Mouse (Mus musculus): ENCODE data around the gene 4930564D02Rik. TPM values are rescaled to one million over a fixed set of nuclear protein-coding genes. Genes with fewer than 3 reads are reported as not detected.

4930564D02Rik gene
- polyA plus RNA-seq, 1 experiment from 2014 or later, result not detected

- H3K36me3 ChIP-seq (ENCODE audit: control insufficient read depth, insufficient read depth, low read length), result peaks cover 70% of the 10 kb centered on the region
- no peak for ATAC-seq (ENCODE audit: insufficient number of reproducible peaks, insufficient read depth, low FRiP score, low read depth)
These were observed 29.3 kb upstream of the 4930564D02Rik start for GRCm38 (mm10) chr3:105037240-105037770.

GRCm38 (mm10) chr3:105040002-105040401 is 26.6 kb upstream of the 4930564D02Rik start:
- no peak overlapping the region for H3K9ac ChIP-seq (ENCODE audit: low read length)
- H3K4me1 ChIP-seq (ENCODE audit: control insufficient read depth in 2 of 2, insufficient read depth in 2 of 2, low read length in 2 of 2), result peaks cover 26 to 51% of the 10 kb centered on the region in 2 experiments
- H3K36me3 ChIP-seq (ENCODE audit: control insufficient read depth, insufficient read depth, low read length), result peaks cover 43% of the 10 kb centered on the region
- no peak overlapping the region for H3K4me2 ChIP-seq (ENCODE audit: low read length)
- WGBS, result 28% methylated on average over 8 of the region's 8 CpGs
- ATAC-seq (ENCODE audit: insufficient number of reproducible peaks, insufficient read depth, low FRiP score, low read depth), result no peak
- H3K27me3 ChIP-seq (ENCODE audit: control insufficient read depth, insufficient read depth, low read length), result no peaks in the 10 kb centered on the region
- no peak overlapping the region for H3K4me3 ChIP-seq (ENCODE audit: control insufficient read depth in 1 of 2, insufficient read depth in 1 of 2, low read depth in 1 of 2, low read length in 2 of 2)
- peak overlapping the region in 1 of 2 experiments; percentile 17; a peak in 2 of 4 replicates for H3K27ac ChIP-seq (replicated peaks in 1 of 2; ENCODE audit: control insufficient read depth in 1 of 2, insufficient read depth in 1 of 2, low read depth in 2 of 2, low read length in 2 of 2)
- H3K9me3 ChIP-seq (ENCODE audit: control insufficient read depth, low read length), result no peaks in the 10 kb centered on the region

More at GRCm38 (mm10) chr3:105037240-105037770, 29.3 kb upstream of the 4930564D02Rik start:
- WGBS, result 81% methylated on average over 6 of the region's 6 CpGs
- Histone ChIP-seq H3K27ac (replicated peaks in 1 of 2; ENCODE audit: control insufficient read depth in 1 of 2, insufficient read depth in 1 of 2, low read depth in 2 of 2, low read length in 2 of 2) (no peak overlapping the region), H3K9ac (ENCODE audit: low read length) (no peak overlapping the region), H3K27me3 (ENCODE audit: control insufficient read depth, insufficient read depth, low read length) (no peaks in the 10 kb centered on the region), H3K4me1 (ENCODE audit: control insufficient read depth in 2 of 2, insufficient read depth in 2 of 2, low read length in 2 of 2) (peaks cover 13 to 30% of the 10 kb centered on the region in 2 experiments), H3K9me3 (ENCODE audit: control insufficient read depth, low read length) (no peaks in the 10 kb centered on the region), H3K4me2 (ENCODE audit: low read length) (no peak overlapping the region), H3K4me3 (ENCODE audit: control insufficient read depth in 1 of 2, insufficient read depth in 1 of 2, low read depth in 1 of 2, low read length in 2 of 2) (no peak overlapping the region)

- H3K9me3 ChIP-seq (ENCODE audit: control insufficient read depth, low read length), result no peaks in the 10 kb centered on the region
- H3K4me2 ChIP-seq (ENCODE audit: low read length), result no peak overlapping the region
- no peak overlapping the region for H3K4me3 ChIP-seq (ENCODE audit: control insufficient read depth in 1 of 2, insufficient read depth in 1 of 2, low read depth in 1 of 2, low read length in 2 of 2)
- H3K9ac ChIP-seq (ENCODE audit: low read length), result no peak overlapping the region
- no peak for ATAC-seq (ENCODE audit: insufficient number of reproducible peaks, insufficient read depth, low FRiP score, low read depth)
- 81% methylated on average over 9 of the region's 9 CpGs for WGBS
- peaks cover 33 to 61% of the 10 kb centered on the region in 2 experiments for H3K4me1 ChIP-seq (ENCODE audit: control insufficient read depth in 2 of 2, insufficient read depth in 2 of 2, low read length in 2 of 2)
- H3K27ac ChIP-seq (replicated peaks in 1 of 2; ENCODE audit: control insufficient read depth in 1 of 2, insufficient read depth in 1 of 2, low read depth in 2 of 2, low read length in 2 of 2), result no peak overlapping the region
- H3K36me3 ChIP-seq (ENCODE audit: control insufficient read depth, insufficient read depth, low read length), result peaks cover 32% of the 10 kb centered on the region
- H3K27me3 ChIP-seq (ENCODE audit: control insufficient read depth, insufficient read depth, low read length), result no peaks in the 10 kb centered on the region
These were observed 25.5 kb upstream of the 4930564D02Rik start for GRCm38 (mm10) chr3:105040983-105041625.

GRCm38 (mm10) chr3:105043746-105044145 is 22.9 kb upstream of the 4930564D02Rik start:
- Histone ChIP-seq H3K27me3 (ENCODE audit: control insufficient read depth, insufficient read depth, low read length) (no peaks in the 10 kb centered on the region), H3K4me1 (ENCODE audit: control insufficient read depth in 2 of 2, insufficient read depth in 2 of 2, low read length in 2 of 2) (peaks cover 42 to 82% of the 10 kb centered on the region in 2 experiments), H3K27ac (replicated peaks in 1 of 2; ENCODE audit: control insufficient read depth in 1 of 2, insufficient read depth in 1 of 2, low read depth in 2 of 2, low read length in 2 of 2) (no peak overlapping the region), H3K36me3 (ENCODE audit: control insufficient read depth, insufficient read depth, low read length) (peaks cover 6% of the 10 kb centered on the region), H3K9me3 (ENCODE audit: control insufficient read depth, low read length) (no peaks in the 10 kb centered on the region), H3K4me3 (ENCODE audit: control insufficient read depth in 1 of 2, insufficient read depth in 1 of 2, low read depth in 1 of 2, low read length in 2 of 2) (no peak overlapping the region), H3K4me2 (ENCODE audit: low read length) (no peak overlapping the region), H3K9ac (ENCODE audit: low read length) (no peak overlapping the region)
- WGBS, result 84% methylated on average over 5 of the region's 5 CpGs
- ATAC-seq (ENCODE audit: insufficient number of reproducible peaks, insufficient read depth, low FRiP score, low read depth), result no peak

- ATAC-seq (ENCODE audit: insufficient number of reproducible peaks, insufficient read depth, low FRiP score, low read depth), result peak; percentile 23; the same call in 1 of the 2 replicates
- Histone ChIP-seq H3K9ac (ENCODE audit: low read length) (peak overlapping the region; percentile 65), H3K36me3 (ENCODE audit: control insufficient read depth, insufficient read depth, low read length) (no peaks in the 10 kb centered on the region), H3K9me3 (ENCODE audit: control insufficient read depth, low read length) (no peaks in the 10 kb centered on the region), H3K4me1 (ENCODE audit: control insufficient read depth in 2 of 2, insufficient read depth in 2 of 2, low read length in 2 of 2) (peaks cover 39 to 82% of the 10 kb centered on the region in 2 experiments), H3K27ac (replicated peaks in 1 of 2; ENCODE audit: control insufficient read depth in 1 of 2, insufficient read depth in 1 of 2, low read depth in 2 of 2, low read length in 2 of 2) (peak overlapping the region; percentile 72 to 83), H3K27me3 (ENCODE audit: control insufficient read depth, insufficient read depth, low read length) (no peaks in the 10 kb centered on the region), H3K4me2 (ENCODE audit: low read length) (peak overlapping the region; percentile 58), H3K4me3 (ENCODE audit: control insufficient read depth in 1 of 2, insufficient read depth in 1 of 2, low read depth in 1 of 2, low read length in 2 of 2) (peak overlapping the region in 1 of 2 experiments; percentile 12; a peak in 1 of 4 replicates)
- WGBS, result 3% methylated on average over 5 of the region's 5 CpGs
These were observed 19.8 kb upstream of the 4930564D02Rik start for GRCm38 (mm10) chr3:105046870-105047269.

GRCm38 (mm10) chr3:105047616-105048015 is 19.0 kb upstream of the 4930564D02Rik start:
- ATAC-seq (ENCODE audit: insufficient number of reproducible peaks, insufficient read depth, low FRiP score, low read depth), result 0 out of 2 replicates have a peak, but pooled peaks have one; percentile 40
- WGBS, result 10% methylated on average over 8 of the region's 8 CpGs
- Histone ChIP-seq H3K27ac (replicated peaks in 1 of 2; ENCODE audit: control insufficient read depth in 1 of 2, insufficient read depth in 1 of 2, low read depth in 2 of 2, low read length in 2 of 2) (peak overlapping the region; percentile 72 to 83), H3K4me3 (ENCODE audit: control insufficient read depth in 1 of 2, insufficient read depth in 1 of 2, low read depth in 1 of 2, low read length in 2 of 2) (peak overlapping the region in 1 of 2 experiments; percentile 12; a peak in 1 of 4 replicates), H3K4me2 (ENCODE audit: low read length) (peak overlapping the region; percentile 58), H3K9me3 (ENCODE audit: control insufficient read depth, low read length) (no peaks in the 10 kb centered on the region), H3K36me3 (ENCODE audit: control insufficient read depth, insufficient read depth, low read length) (no peaks in the 10 kb centered on the region), H3K27me3 (ENCODE audit: control insufficient read depth, insufficient read depth, low read length) (no peaks in the 10 kb centered on the region), H3K4me1 (ENCODE audit: control insufficient read depth in 2 of 2, insufficient read depth in 2 of 2, low read length in 2 of 2) (peaks cover 36 to 74% of the 10 kb centered on the region in 2 experiments), H3K9ac (ENCODE audit: low read length) (peak overlapping the region; percentile 65)

GRCm38 (mm10) chr3:105049848-105050247 is 16.8 kb upstream of the 4930564D02Rik start:
- H3K9ac ChIP-seq (ENCODE audit: low read length), result no peak overlapping the region
- peak overlapping the region; percentile 39 to 55; a peak in 2 of 4 replicates for H3K27ac ChIP-seq (replicated peaks in 1 of 2; ENCODE audit: control insufficient read depth in 1 of 2, insufficient read depth in 1 of 2, low read depth in 2 of 2, low read length in 2 of 2)
- H3K4me2 ChIP-seq (ENCODE audit: low read length), result peak overlapping the region; percentile 82
- H3K9me3 ChIP-seq (ENCODE audit: control insufficient read depth, low read length), result no peaks in the 10 kb centered on the region
- no peaks in the 10 kb centered on the region for H3K36me3 ChIP-seq (ENCODE audit: control insufficient read depth, insufficient read depth, low read length)
- no peaks in the 10 kb centered on the region for H3K27me3 ChIP-seq (ENCODE audit: control insufficient read depth, insufficient read depth, low read length)
- ATAC-seq (ENCODE audit: insufficient number of reproducible peaks, insufficient read depth, low FRiP score, low read depth), result no peak
- 32% methylated on average over 6 of the region's 6 CpGs for WGBS
- H3K4me3 ChIP-seq (ENCODE audit: control insufficient read depth in 1 of 2, insufficient read depth in 1 of 2, low read depth in 1 of 2, low read length in 2 of 2), result peak overlapping the region; percentile 8 to 13; a peak in 2 of 4 replicates
- H3K4me1 ChIP-seq (ENCODE audit: control insufficient read depth in 2 of 2, insufficient read depth in 2 of 2, low read length in 2 of 2), result peaks cover 33 to 72% of the 10 kb centered on the region in 2 experiments
